Comparison of ENCODE assay signal across 7 mouse cellular contexts in genomic region chr19:9920835-9921784, GRCm38 (mm10). TPM values are rescaled to one million over a fixed set of nuclear protein-coding genes. Genes with fewer than 3 reads are reported as not detected.
DNase-seq lines count a peak whose midpoint lies in the region; TF ChIP-seq lines count a peak whose summit lies in the region.

No protein-coding gene starts in this region.

- no peaks in the 10 kb centered on the region for H3K9me3 ChIP-seq in embryonic facial prominence, embryonic 10.5 days
- H3K9me3 ChIP-seq in limb, embryonic 10.5 days (replicated peaks), result no peaks in the 10 kb centered on the region

- WGBS in embryonic facial prominence, embryonic 10.5 days, result 41% methylated on average over 13 of the region's 13 CpGs
- 56% methylated on average over 13 of the region's 13 CpGs for WGBS in limb, embryonic 10.5 days

- H3K4me1 ChIP-seq in embryonic facial prominence, embryonic 10.5 days, result peaks cover 46% of the 10 kb centered on the region
- peaks cover 37% of the 10 kb centered on the region for H3K4me1 ChIP-seq in limb, embryonic 10.5 days

- peak; percentile 90 for DNase-seq in 3T3-L1 (ENCODE audit: low read depth, low spot score)
- peak; percentile 47 for DNase-seq in embryonic facial prominence, embryonic 10.5 days (ENCODE audit: low spot score)
- DNase-seq in heart, postnatal 4 days, result peak; percentile 69
- DNase-seq in limb, embryonic 10.5 days (ENCODE audit: low spot score), result no peak
- DNase-seq in retina, postnatal 1 day, result peak; percentile 55
- no peak for DNase-seq in c-Kit-positive CD71-positive TER-119-positive erythroid progenitor cells, embryonic 14.5 days (ENCODE audit: low spot score)

- 0 out of 2 replicates have a peak overlapping the region, but pooled peaks have one; percentile 14 for H3K27ac ChIP-seq in embryonic facial prominence, embryonic 10.5 days (replicated peaks)
- 0 out of 2 replicates have a peak overlapping the region, but pooled peaks have one; percentile 30 for H3K27ac ChIP-seq in limb, embryonic 10.5 days

- H3K4me3 ChIP-seq in C2C12 (ENCODE audit: insufficient read depth, poor library complexity, severe bottlenecking), result no peak overlapping the region
- no peak overlapping the region for H3K4me3 ChIP-seq in embryonic facial prominence, embryonic 10.5 days
- H3K4me3 ChIP-seq in limb, embryonic 10.5 days, result no peak overlapping the region

- no peak overlapping the region for H3ac ChIP-seq in C2C12 (ENCODE audit: control insufficient read depth, insufficient read length, low read depth)

- no peaks in the 10 kb centered on the region for H3K79me2 ChIP-seq in C2C12 (ENCODE audit: control insufficient read depth, insufficient read depth)

- H3K36me3 ChIP-seq in C2C12 (ENCODE audit: control insufficient read depth, insufficient read depth), result no peaks in the 10 kb centered on the region
- H3K36me3 ChIP-seq in embryonic facial prominence, embryonic 10.5 days (replicated peaks), result no peaks in the 10 kb centered on the region
- no peaks in the 10 kb centered on the region for H3K36me3 ChIP-seq in limb, embryonic 10.5 days

- TF ChIP-seq CTCF in C2C12 (IDR thresholded peaks at IDR 0.05; ENCODE audit: control insufficient read depth, insufficient read depth, insufficient read length), result peak; percentile 64

- no peaks in the 10 kb centered on the region for H3K79me3 ChIP-seq in C2C12 (ENCODE audit: low read depth)

- H3K27me3 ChIP-seq in C2C12 (ENCODE audit: control insufficient read depth, insufficient read depth, insufficient read length), result no peaks in the 10 kb centered on the region
- no peaks in the 10 kb centered on the region for H3K27me3 ChIP-seq in embryonic facial prominence, embryonic 10.5 days (replicated peaks; ENCODE audit: low read depth, poor library complexity, severe bottlenecking)
- H3K27me3 ChIP-seq in limb, embryonic 10.5 days (ENCODE audit: low read depth, poor library complexity, severe bottlenecking), result no peaks in the 10 kb centered on the region

TF ChIP-seq in C2C12, 6 proteins besides CTCF, POLR2A, EP300 and RAD21:
- TF ChIP-seq CEBPB (IDR thresholded peaks at IDR 0.05; ENCODE audit: low read depth) (no peak), MAX (IDR thresholded peaks at IDR 0.05) (no peak), USF1 (IDR thresholded peaks at IDR 0.05; ENCODE audit: low read depth) (peak; percentile 78), MYOD1 (IDR thresholded peaks at IDR 0.05; ENCODE audit: control insufficient read depth, insufficient read length, low read depth) (no peak), FOSL1 (IDR thresholded peaks at IDR 0.05; ENCODE audit: insufficient read depth, low read length, poor library complexity, severe bottlenecking) (peak; percentile 20), MYOG (IDR thresholded peaks at IDR 0.05; ENCODE audit: control insufficient read depth, extremely low read depth, insufficient read length) (no peak)
TF ChIP-seq in C2C12: peak in this region for 2.

RNA-seq across cellular contexts. Expression of gene Incenp, which starts 21.8 kb away (rescaled TPM):
- polyA plus RNA-seq in C2C12 (2012; fragmentation: generic; extraction: Trizol), result 89.6 TPM
- 159 and 169 TPM in 2 replicates for polyA plus RNA-seq in embryonic facial prominence, embryonic 10.5 days (2016; fragmentation: Nextera tagmentation; extraction: Ambion mirVana)
- 10 to 100 TPM; 66.8 to 68.2 TPM for total RNA-seq in heart, postnatal 4 days (2021)
- 167 and 183 TPM in 2 replicates for polyA plus RNA-seq in limb, embryonic 10.5 days (2016; fragmentation: Nextera tagmentation; extraction: Ambion mirVana)

RNA-seq across cellular contexts. Expression of gene Fth1, which starts 59.3 kb away (rescaled TPM):
- 4,975 TPM for polyA plus RNA-seq in C2C12 (2012; fragmentation: generic; extraction: Trizol)
- polyA plus RNA-seq in embryonic facial prominence, embryonic 10.5 days (2016; fragmentation: Nextera tagmentation; extraction: Ambion mirVana), result 1,291 and 1,338 TPM in 2 replicates
- total RNA-seq in heart, postnatal 4 days (2021), result 1,000 to 10,000 TPM; 1,376 to 1,487 TPM
- 1,175 and 1,229 TPM in 2 replicates for polyA plus RNA-seq in limb, embryonic 10.5 days (2016; fragmentation: Nextera tagmentation; extraction: Ambion mirVana)

Comparison
In these comparisons a context has a peak if more than half of its experiments do, and no peak if none do; other contexts are left out.
1. DNase-seq: peak in 3T3-L1 (single experiment), embryonic facial prominence, embryonic 10.5 days (single experiment), heart, postnatal 4 days (single experiment) and retina, postnatal 1 day (single experiment); none in limb, embryonic 10.5 days (single experiment) and c-Kit-positive CD71-positive TER-119-positive erythroid progenitor cells, embryonic 14.5 days (single experiment).